Mouse (Mus musculus): ENCODE measurements around the gene Pitpnm2.

DNA sequence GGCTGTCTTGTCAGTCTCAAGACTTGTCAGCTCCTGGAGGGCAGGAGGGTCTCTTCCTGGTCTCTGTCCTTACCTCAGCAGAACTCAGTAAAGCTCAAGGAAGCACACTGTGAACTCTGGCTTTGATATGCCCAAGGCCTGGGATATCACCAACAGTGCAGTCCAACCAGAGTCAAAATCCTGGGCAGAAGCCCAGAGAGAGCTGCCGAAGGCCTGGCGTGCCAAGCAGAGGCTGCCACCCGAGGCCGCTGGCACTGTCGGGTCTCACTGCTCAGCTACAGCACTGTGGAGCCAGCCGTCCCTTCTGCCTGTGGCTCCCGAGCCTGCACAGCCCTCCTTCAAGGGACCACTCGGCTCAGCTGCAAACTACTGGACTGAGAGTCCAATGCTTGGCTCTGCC is 38.3 kb downstream of the Pitpnm2 start:
- TF ChIP-seq EP300 (IDR thresholded peaks at IDR 0.05; ENCODE audit: low read depth) (no peak), CTCF (IDR thresholded peaks at IDR 0.05; ENCODE audit: low read depth) (no peak)

All from liver, embryonic 14.5 days (tissue).